Mouse (Mus musculus) lung, postnatal 14 days (tissue): ENCODE results near the gene Tdrd5.
"Not testable (repeated sequence)": the region's sequence is repeated elsewhere in the genome, so short reads cannot be mapped to it uniquely, and the experiment has no call there.

Source experiments
- DNase-seq: peaks from one replicate; pipeline ENCODE4 v3.0.0; 2021

Gene Tdrd5

GRCm38 (mm10) chr1:156251096-156251495, 52.4 kb downstream of the Tdrd5 start:
- not testable (repeated sequence) for DNase-seq

- no peak for DNase-seq
These were observed 55.6 kb downstream of the Tdrd5 start for GRCm38 (mm10) chr1:156247893-156248292.

- peak; percentile 66 for DNase-seq
These were observed 61.6 kb downstream of the Tdrd5 start for GRCm38 (mm10) chr1:156241713-156242348.

GRCm38 (mm10) chr1:156241035-156241434, 62.4 kb downstream of the Tdrd5 start:
- DNase-seq: peak; percentile 37

GRCm38 (mm10) chr1:156231122-156231521, 72.3 kb downstream of the Tdrd5 start:
- no peak for DNase-seq

GRCm38 (mm10) chr1:156230339-156231089, 73.0 kb downstream of the Tdrd5 start:
- DNase-seq: peak; percentile 7

GRCm38 (mm10) chr1:156229448-156229847, 74.0 kb downstream of the Tdrd5 start:
- peak; percentile 61 for DNase-seq

GRCm38 (mm10) chr1:156228728-156229127, 74.7 kb downstream of the Tdrd5 start:
- DNase-seq: no peak

- no peak for DNase-seq
These were observed 76.6 kb downstream of the Tdrd5 start for GRCm38 (mm10) chr1:156226903-156227302.

GRCm38 (mm10) chr1:156222205-156223000, 81.1 kb downstream of the Tdrd5 start:
- DNase-seq: peak; percentile 16

- DNase-seq: no peak
These were observed 82.1 kb downstream of the Tdrd5 start for GRCm38 (mm10) chr1:156221327-156221726.

GRCm38 (mm10) chr1:156218573-156218972, 84.9 kb downstream of the Tdrd5 start:
- DNase-seq: no peak

GRCm38 (mm10) chr1:156217941-156218340, 85.5 kb downstream of the Tdrd5 start:
- no peak for DNase-seq

- DNase-seq: peak; percentile 12
These were observed 86.1 kb downstream of the Tdrd5 start for GRCm38 (mm10) chr1:156217393-156217792.

- no peak for DNase-seq
These were observed 87.2 kb downstream of the Tdrd5 start for GRCm38 (mm10) chr1:156216249-156216648.

- no peak for DNase-seq
These were observed 88.8 kb downstream of the Tdrd5 start for GRCm38 (mm10) chr1:156214651-156215050.

GRCm38 (mm10) chr1:156212923-156213322, 90.5 kb downstream of the Tdrd5 start:
- no peak for DNase-seq

GRCm38 (mm10) chr1:156211809-156212317, 91.6 kb downstream of the Tdrd5 start:
- DNase-seq: no peak
